Mouse (Mus musculus) thymus, adult 2 months (tissue): Measurements from ENCODE around the gene Lrp1. TPM values are rescaled to one million over a fixed set of nuclear protein-coding genes. Genes with fewer than 3 reads are reported as not detected.

Experiments used
- DNase-seq: peaks from one replicate; pipeline ENCODE4 v3.0.0; 2021
- H3K27ac ChIP-seq: fragments of 200-500 bp; 2 replicates; pipeline ENCODE4 v1.5.1; 2012; ENCODE audit warnings: low read length, control low read depth; ENCODE audit not compliant: control insufficient read depth, insufficient read depth
- H3K27me3 ChIP-seq: fragments of 200-500 bp; 2 replicates; pipeline ENCODE4 v1.6.1; 2012; ENCODE audit warnings: mild to moderate bottlenecking, low read length, moderate library complexity, mixed read lengths; ENCODE audit not compliant: control insufficient read depth, insufficient read depth
- H3K36me3 ChIP-seq: fragments of 200-500 bp; 2 replicates; pipeline ENCODE4 v1.6.1; 2012; ENCODE audit warnings: mild to moderate bottlenecking, low read length, moderate library complexity; ENCODE audit not compliant: control insufficient read depth, insufficient read depth
- H3K4me1 ChIP-seq: fragments of 200-500 bp; replicated peaks from 2 replicates; pipeline ENCODE4 v1.6.1; 2012; ENCODE audit warnings: low read length; ENCODE audit not compliant: control insufficient read depth, insufficient read depth
- H3K4me3 ChIP-seq: fragments of 200-500 bp; 2 replicates; pipeline ENCODE4 v1.5.1; 2012; ENCODE audit warnings: mild to moderate bottlenecking, low read length, control low read depth, moderate library complexity; ENCODE audit not compliant: control insufficient read depth, insufficient read depth
- CTCF ChIP-seq: fragments of 200-500 bp; IDR thresholded peaks from 2 replicates; pipeline ENCODE4 v1.5.1; 2012; ENCODE audit warnings: mild to moderate bottlenecking, control low read depth, low read length, moderate library complexity, borderline replicate concordance; ENCODE audit not compliant: control insufficient read depth, poor library complexity, insufficient read depth; ENCODE audit errors: extremely low read depth
- POLR2A ChIP-seq: fragments of 200-500 bp; IDR thresholded peaks from 2 replicates; pipeline ENCODE4 v1.6.1; 2012; ENCODE audit warnings: mild to moderate bottlenecking, low read length, control low read depth, moderate library complexity; ENCODE audit not compliant: control insufficient read depth, poor library complexity, insufficient read depth; ENCODE audit errors: extremely low read depth
- WGBS: fragments of 180-500 bp; shearing (Covaris S2); methylation state at CpG from one replicate; pipeline ENCODE4 v1.1.7; 2018; 5-methylcytosine and 5-hydroxymethylcytosine counted together
- polyA plus RNA-seq: library from polyadenylated mRNA; depleted of rRNA; stranded (reverse); fragments of >200 nt; gene quantifications from 2 replicates; pipeline ENCODE4 v1.2.3, GENCODE M21; 2012

Lrp1 gene
- polyA plus RNA-seq, 1 experiment = 35.3 TPM

GRCm38 (mm10) chr10:127510895-127511617 is 109.9 kb downstream of the Lrp1 start:
- H3K4me3 ChIP-seq = peak overlapping the region; percentile 44; the same call in 1 of the 2 replicates

GRCm38 (mm10) chr10:127509837-127510701 is 110.9 kb downstream of the Lrp1 start:
- no peak for DNase-seq
- no peak overlapping the region for H3K4me3 ChIP-seq
- TF ChIP-seq POLR2A (no peak), CTCF (no peak)
- H3K4me1 ChIP-seq = peaks cover 38% of the 10 kb centered on the region
- H3K36me3 ChIP-seq = no peaks in the 10 kb centered on the region
- no peak overlapping the region for H3K27ac ChIP-seq
- peaks cover 5% of the 10 kb centered on the region; the same call in 1 of the 2 replicates for H3K27me3 ChIP-seq
- WGBS = 59% methylated on average over 17 of the region's 17 CpGs

More at GRCm38 (mm10) chr10:127510895-127511617, 109.9 kb downstream of the Lrp1 start:
- Histone ChIP-seq H3K36me3 (no peaks in the 10 kb centered on the region), H3K27ac (no peak overlapping the region), H3K27me3 (peaks cover 5% of the 10 kb centered on the region; the same call in 1 of the 2 replicates), H3K4me1 (peaks cover 38% of the 10 kb centered on the region)
- TF ChIP-seq POLR2A (no peak), CTCF (no peak)
- WGBS = 21% methylated on average over 11 of the region's 11 CpGs
- DNase-seq = no peak

DNA sequence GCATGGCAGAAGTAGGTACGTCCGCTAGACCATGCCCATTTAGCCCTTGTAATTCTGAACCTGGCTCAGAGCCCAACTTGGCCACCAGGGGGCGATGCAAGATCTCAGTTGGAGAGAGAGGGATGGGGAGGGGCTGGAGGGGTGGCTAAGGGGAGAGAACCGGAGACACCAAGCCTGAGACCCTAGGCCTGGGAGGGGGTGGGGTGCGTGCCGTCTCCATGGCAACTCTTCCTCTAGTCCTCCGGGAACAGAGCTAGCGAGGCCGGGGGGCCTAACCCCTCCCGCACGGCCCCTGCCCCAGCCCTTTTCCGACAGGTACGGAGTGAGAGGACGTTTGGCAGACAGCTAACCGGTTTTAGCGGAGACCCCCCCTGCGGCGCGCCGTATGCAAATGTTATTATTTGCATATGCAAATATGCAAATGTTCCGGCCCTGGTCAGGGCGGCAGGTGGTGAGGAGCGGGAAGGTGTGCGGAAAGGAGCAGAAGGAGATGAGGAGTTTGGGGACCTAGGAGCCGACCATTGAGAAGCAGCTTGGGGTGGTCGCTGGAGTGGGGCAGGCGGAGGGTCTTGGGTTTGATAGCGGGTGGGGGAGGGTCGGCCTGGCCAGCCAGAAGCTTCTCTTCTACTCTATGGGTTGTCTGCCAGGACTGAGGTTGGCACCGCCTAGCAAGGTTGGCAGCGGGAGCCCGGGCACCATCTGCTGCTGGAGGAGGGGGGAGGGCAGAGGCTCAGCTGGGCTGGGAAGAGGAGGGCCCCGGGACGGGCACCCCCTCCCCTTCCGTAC is 111.7 kb downstream of the Lrp1 start:
- TF ChIP-seq POLR2A (no peak), CTCF (peak; percentile 82; the same call in 1 of the 2 replicates)

GRCm38 (mm10) chr10:127508239-127508638 is 112.7 kb downstream of the Lrp1 start:
- peaks cover 1% of the 10 kb centered on the region; the same call in 1 of the 2 replicates for H3K27me3 ChIP-seq
- no peak overlapping the region for H3K27ac ChIP-seq
- TF ChIP-seq CTCF = peak; percentile 88
- no peak for TF ChIP-seq POLR2A
- DNase-seq = peak; percentile 87
- no peaks in the 10 kb centered on the region for H3K36me3 ChIP-seq
- 6% methylated on average over 15 of the region's 15 CpGs for WGBS
- H3K4me1 ChIP-seq = peaks cover 31% of the 10 kb centered on the region
- no peak overlapping the region for H3K4me3 ChIP-seq

More for the DNA sequence above, 111.7 kb downstream of the Lrp1 start:
- DNase-seq = peak; percentile 90
- Histone ChIP-seq H3K27ac (no peak overlapping the region), H3K27me3 (peaks cover 5% of the 10 kb centered on the region; the same call in 1 of the 2 replicates), H3K4me3 (no peak overlapping the region), H3K4me1 (peaks cover 38% of the 10 kb centered on the region), H3K36me3 (no peaks in the 10 kb centered on the region)
- WGBS = 3% methylated on average over 35 of the region's 35 CpGs

DNA sequence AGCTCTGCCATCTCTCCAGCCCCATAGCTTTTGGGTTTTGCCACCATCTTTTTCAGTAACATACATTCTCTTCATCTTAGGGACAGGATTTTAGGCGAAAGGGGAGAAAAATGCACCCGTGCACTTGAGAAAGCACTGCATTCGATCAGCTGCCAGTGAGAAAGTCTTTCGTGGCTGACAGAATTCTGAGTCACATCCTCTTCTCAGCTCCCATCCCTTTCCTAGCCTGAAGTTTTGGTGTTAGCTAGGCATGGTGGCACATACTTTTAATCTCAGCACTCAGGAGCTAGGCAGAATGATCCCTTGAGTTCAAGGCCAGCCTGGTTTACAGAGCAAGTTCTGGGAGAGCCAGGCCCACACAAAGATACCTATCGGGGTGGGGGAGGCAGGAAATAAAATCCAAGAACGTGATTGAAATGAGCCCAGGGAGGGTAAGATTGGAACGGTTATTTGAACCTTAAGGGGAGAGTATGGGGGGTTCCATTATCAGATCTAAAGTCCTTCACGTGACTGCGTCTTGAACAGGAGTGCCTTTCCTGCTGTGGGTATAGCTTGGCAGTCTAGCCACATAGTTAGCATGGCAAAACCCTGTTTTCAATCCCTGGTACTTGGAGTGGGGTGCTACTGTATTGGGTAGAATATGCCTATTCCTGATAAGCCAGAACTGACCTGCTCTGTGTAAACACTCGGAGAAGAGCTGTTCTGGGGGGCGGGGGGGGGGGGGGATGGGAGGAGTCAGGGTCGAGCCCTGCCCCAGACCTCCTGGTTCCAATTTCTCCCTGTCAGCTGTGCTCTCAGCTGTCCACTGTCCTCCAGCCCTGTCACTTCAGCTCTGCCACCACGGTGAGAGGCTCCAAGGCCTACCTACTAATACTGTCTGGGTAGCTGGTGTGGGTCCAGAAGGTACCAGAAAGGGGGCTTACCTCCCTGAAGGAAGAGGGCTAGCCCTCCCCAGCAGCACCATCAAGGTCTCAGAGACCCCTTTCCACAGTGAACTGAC is 119.8 kb downstream of the Lrp1 start, which contains the start of gene Stac3:
Gene Stac3 (plus strand): TSS at position 793 of the 1,000 bp plus-strand sequence.
- H3K4me3 ChIP-seq = no peak within 1 kb of the TSS
- TF ChIP-seq CTCF (no peak), POLR2A (no peak)
- 92% methylated on average over 13 of the region's 13 CpGs for WGBS
- no peaks in the 10 kb centered on the region for H3K4me1 ChIP-seq
- no peak within 1 kb of the TSS for H3K27ac ChIP-seq
- peaks cover 21% of the 10 kb centered on the region; the same call in 1 of the 2 replicates for H3K36me3 ChIP-seq
- DNase-seq = no peak
- no peaks in the 10 kb centered on the region for H3K27me3 ChIP-seq
